Mouse (Mus musculus): ENCODE measurements around the gene Spata45. TPM values are rescaled to one million over a fixed set of nuclear protein-coding genes. Genes with fewer than 3 reads are reported as not detected.

The Spata45 gene
- polyA plus RNA-seq, 1 experiment: not detected

GRCm38 (mm10) chr1:191085597-191085996 is 49.2 kb downstream of the Spata45 start:
- H3K27me3 ChIP-seq (ENCODE audit: control insufficient read depth, insufficient read depth, insufficient read length): no peaks in the 10 kb centered on the region
- TF ChIP-seq MYOD1 (IDR thresholded peaks at IDR 0.05; ENCODE audit: control insufficient read depth in 1 of 3, insufficient read length in 2 of 3, low read depth in 2 of 3): no peak
- no peak for TF ChIP-seq SRF (IDR thresholded peaks at IDR 0.05; ENCODE audit: control insufficient read depth, insufficient read length, low read depth)
- TF ChIP-seq E2F4 (IDR thresholded peaks at IDR 0.05; ENCODE audit: insufficient read depth): no peak
- no peak for TF ChIP-seq POLR2A (IDR thresholded peaks at IDR 0.05; ENCODE audit: insufficient read length, low read depth)
- TF ChIP-seq CEBPB (IDR thresholded peaks at IDR 0.05; ENCODE audit: insufficient read depth, poor library complexity, severe bottlenecking): no peak
- TF ChIP-seq TCF12 (IDR thresholded peaks at IDR 0.05; ENCODE audit: insufficient read depth, poor library complexity, severe bottlenecking): no peak
- TF ChIP-seq MAX (IDR thresholded peaks at IDR 0.05; ENCODE audit: low read depth): no peak
- no peak for TF ChIP-seq POLR2AphosphoS2 (IDR thresholded peaks at IDR 0.05; ENCODE audit: insufficient read length, low read depth)
- TF ChIP-seq USF1 (IDR thresholded peaks at IDR 0.05; ENCODE audit: low read depth): no peak
- no peak for TF ChIP-seq REST (IDR thresholded peaks at IDR 0.05; ENCODE audit: insufficient read depth, insufficient read length)
- no peak for TF ChIP-seq MYOG (IDR thresholded peaks at IDR 0.05; ENCODE audit: control insufficient read depth in 1 of 3, insufficient read depth in 1 of 3, insufficient read length in 2 of 3, low read depth in 2 of 3)
- no peak for TF ChIP-seq TCF3 (IDR thresholded peaks at IDR 0.05; ENCODE audit: insufficient read length, low read depth)
- no peak overlapping the region for H3ac ChIP-seq (ENCODE audit: control insufficient read depth, insufficient read length)
- H3K4me3 ChIP-seq: no peak overlapping the region
- no peaks in the 10 kb centered on the region for H3K79me2 ChIP-seq (ENCODE audit: control insufficient read depth, insufficient read depth)
- H3K36me3 ChIP-seq (ENCODE audit: control insufficient read depth, insufficient read depth): no peaks in the 10 kb centered on the region
- no peak overlapping the region for H3K4me2 ChIP-seq (ENCODE audit: low read depth)

GRCm38 (mm10) chr1:191086304-191086878 is 50.0 kb downstream of the Spata45 start:
- Histone ChIP-seq H3K4me2 (ENCODE audit: low read depth) (no peak overlapping the region), H3K36me3 (ENCODE audit: control insufficient read depth, insufficient read depth) (no peaks in the 10 kb centered on the region), H3K27me3 (ENCODE audit: control insufficient read depth, insufficient read depth, insufficient read length) (no peaks in the 10 kb centered on the region), H3ac (ENCODE audit: control insufficient read depth, insufficient read length) (no peak overlapping the region), H3K4me3 (no peak overlapping the region), H3K79me2 (ENCODE audit: control insufficient read depth, insufficient read depth) (no peaks in the 10 kb centered on the region)
- TF ChIP-seq TCF12 (IDR thresholded peaks at IDR 0.05; ENCODE audit: insufficient read depth, poor library complexity, severe bottlenecking): no peak
- no peak for TF ChIP-seq SRF (IDR thresholded peaks at IDR 0.05; ENCODE audit: control insufficient read depth, insufficient read length, low read depth)
- no peak for TF ChIP-seq REST (IDR thresholded peaks at IDR 0.05; ENCODE audit: insufficient read depth, insufficient read length)
- TF ChIP-seq POLR2AphosphoS2 (IDR thresholded peaks at IDR 0.05; ENCODE audit: insufficient read length, low read depth): no peak
- no peak for TF ChIP-seq E2F4 (IDR thresholded peaks at IDR 0.05; ENCODE audit: insufficient read depth)
- no peak for TF ChIP-seq MAX (IDR thresholded peaks at IDR 0.05; ENCODE audit: low read depth)
- no peak for TF ChIP-seq USF1 (IDR thresholded peaks at IDR 0.05; ENCODE audit: low read depth)
- no peak for TF ChIP-seq CEBPB (IDR thresholded peaks at IDR 0.05; ENCODE audit: insufficient read depth, poor library complexity, severe bottlenecking)
- TF ChIP-seq MYOG (IDR thresholded peaks at IDR 0.05; ENCODE audit: control insufficient read depth in 1 of 3, insufficient read depth in 1 of 3, insufficient read length in 2 of 3, low read depth in 2 of 3): no peak
- TF ChIP-seq POLR2A (IDR thresholded peaks at IDR 0.05; ENCODE audit: insufficient read length, low read depth): no peak
- no peak for TF ChIP-seq TCF3 (IDR thresholded peaks at IDR 0.05; ENCODE audit: insufficient read length, low read depth)
- no peak for TF ChIP-seq MYOD1 (IDR thresholded peaks at IDR 0.05; ENCODE audit: control insufficient read depth in 1 of 3, insufficient read length in 2 of 3, low read depth in 2 of 3)

- Histone ChIP-seq H3K79me2 (ENCODE audit: control insufficient read depth, insufficient read depth) (no peaks in the 10 kb centered on the region), H3K4me3 (no peak overlapping the region), H3K27me3 (ENCODE audit: control insufficient read depth, insufficient read depth, insufficient read length) (no peaks in the 10 kb centered on the region), H3ac (ENCODE audit: control insufficient read depth, insufficient read length) (no peak overlapping the region), H3K36me3 (ENCODE audit: control insufficient read depth, insufficient read depth) (no peaks in the 10 kb centered on the region), H3K4me2 (ENCODE audit: low read depth) (no peak overlapping the region)
- TF ChIP-seq TCF12 (IDR thresholded peaks at IDR 0.05; ENCODE audit: insufficient read depth, poor library complexity, severe bottlenecking) (no peak), USF1 (IDR thresholded peaks at IDR 0.05; ENCODE audit: low read depth) (no peak), MYOD1 (IDR thresholded peaks at IDR 0.05; ENCODE audit: control insufficient read depth in 1 of 3, insufficient read length in 2 of 3, low read depth in 2 of 3) (no peak), MAX (IDR thresholded peaks at IDR 0.05; ENCODE audit: low read depth) (no peak), MYOG (IDR thresholded peaks at IDR 0.05; ENCODE audit: control insufficient read depth in 1 of 3, insufficient read depth in 1 of 3, insufficient read length in 2 of 3, low read depth in 2 of 3) (no peak), SRF (IDR thresholded peaks at IDR 0.05; ENCODE audit: control insufficient read depth, insufficient read length, low read depth) (no peak)
Measured at GRCm38 (mm10) chr1:191086960-191087359, 50.5 kb downstream of the Spata45 start.

GRCm38 (mm10) chr1:191087955-191088354 is 51.5 kb downstream of the Spata45 start:
- TF ChIP-seq USF1 (IDR thresholded peaks at IDR 0.05; ENCODE audit: low read depth): no peak
- no peak for TF ChIP-seq POLR2A (IDR thresholded peaks at IDR 0.05; ENCODE audit: insufficient read length, low read depth)
- no peak for TF ChIP-seq TCF12 (IDR thresholded peaks at IDR 0.05; ENCODE audit: insufficient read depth, poor library complexity, severe bottlenecking)
- no peak for TF ChIP-seq REST (IDR thresholded peaks at IDR 0.05; ENCODE audit: insufficient read depth, insufficient read length)
- TF ChIP-seq TCF3 (IDR thresholded peaks at IDR 0.05; ENCODE audit: insufficient read length, low read depth): no peak
- TF ChIP-seq MYOG (IDR thresholded peaks at IDR 0.05; ENCODE audit: control insufficient read depth in 1 of 3, insufficient read depth in 1 of 3, insufficient read length in 2 of 3, low read depth in 2 of 3): no peak
- TF ChIP-seq E2F4 (IDR thresholded peaks at IDR 0.05; ENCODE audit: insufficient read depth): no peak
- no peak for TF ChIP-seq POLR2AphosphoS2 (IDR thresholded peaks at IDR 0.05; ENCODE audit: insufficient read length, low read depth)
- no peak for TF ChIP-seq MYOD1 (IDR thresholded peaks at IDR 0.05; ENCODE audit: control insufficient read depth in 1 of 3, insufficient read length in 2 of 3, low read depth in 2 of 3)
- no peak overlapping the region for H3ac ChIP-seq (ENCODE audit: control insufficient read depth, insufficient read length)
- no peaks in the 10 kb centered on the region for H3K36me3 ChIP-seq (ENCODE audit: control insufficient read depth, insufficient read depth)
- no peaks in the 10 kb centered on the region for H3K79me2 ChIP-seq (ENCODE audit: control insufficient read depth, insufficient read depth)
- no peak overlapping the region for H3K4me2 ChIP-seq (ENCODE audit: low read depth)
- no peaks in the 10 kb centered on the region for H3K27me3 ChIP-seq (ENCODE audit: control insufficient read depth, insufficient read depth, insufficient read length)
- H3K4me3 ChIP-seq: no peak overlapping the region
